Mouse (Mus musculus): Measurements from ENCODE around the gene Gm10160.

The Gm10160 gene

GRCm38 (mm10) chr7:81825381-81825780, 30.2 kb downstream of the Gm10160 start:
- peak; percentile 20 for DNase-seq

GRCm38 (mm10) chr7:81824906-81825305, 30.7 kb downstream of the Gm10160 start:
- no peak for DNase-seq

DNA sequence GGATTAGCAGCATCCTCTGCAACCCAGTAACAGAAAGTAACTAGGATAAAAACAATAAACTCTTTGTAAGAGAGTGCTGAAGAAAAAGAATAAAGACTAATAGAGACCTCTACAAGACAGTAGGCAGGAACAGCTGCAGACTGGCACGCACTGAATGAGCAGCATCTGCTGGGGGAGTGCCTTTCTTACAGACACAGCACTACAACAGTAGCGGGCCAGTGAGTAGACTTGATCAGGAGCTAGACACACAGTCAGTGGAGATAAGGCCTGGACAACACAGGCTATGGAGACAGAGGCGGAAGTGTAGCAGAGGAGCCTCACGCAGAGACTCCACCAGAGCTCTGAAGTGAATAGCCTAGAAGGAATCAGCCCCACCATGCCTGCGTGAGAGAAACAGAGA, 49.5 kb downstream of the Gm10160 start:
- no peak for DNase-seq
